Mouse (Mus musculus): ENCODE results near the gene Htr2c. TPM values are rescaled to one million over a fixed set of nuclear protein-coding genes. Genes with fewer than 3 reads are reported as not detected.

The Htr2c gene
- polyA plus RNA-seq (2015; fragmentation: Illumina TruSeq; extraction: RNeasy Lipid Tissue Mini Kit (QIAGEN cat#74804); ENCODE audit: insufficient read depth, low read depth, low replicate concordance): not detected

DNA sequence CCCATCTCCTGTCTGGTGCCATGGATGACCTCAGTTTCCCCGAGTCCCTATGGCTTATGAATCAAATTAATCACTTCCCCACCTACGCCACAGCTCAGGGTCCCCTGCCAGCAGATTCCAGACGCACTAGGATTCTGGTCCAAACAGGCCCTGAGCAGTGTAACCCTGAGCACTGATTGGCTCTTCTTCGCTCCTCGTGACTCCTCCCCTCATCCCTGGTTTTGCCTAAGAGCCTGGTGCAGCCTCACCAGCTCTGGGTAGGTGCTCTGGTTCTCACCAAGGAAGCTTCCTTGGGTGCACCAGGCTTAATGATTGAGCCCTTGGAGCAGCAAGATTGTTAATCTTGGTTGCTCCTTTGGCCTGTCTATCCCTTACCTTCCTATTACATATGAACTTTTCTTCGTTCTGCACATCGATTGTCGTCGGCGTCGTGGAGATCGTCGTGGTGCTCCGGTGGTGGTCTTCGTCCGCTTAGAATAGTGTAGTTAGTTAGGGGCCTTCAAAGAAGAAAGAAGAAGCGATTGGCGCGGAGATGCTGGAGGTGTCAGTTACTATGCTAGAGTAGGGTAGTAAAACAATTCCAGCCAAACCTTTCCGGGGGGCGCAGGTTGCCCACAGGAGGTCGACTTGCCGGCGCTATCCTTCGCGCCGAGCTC lies at the start of gene Htr2c:
Gene Htr2c, plus strand, starts transcription at position 256 of the 656 bp plus-strand sequence.

